Mouse (Mus musculus): ENCODE measurements around the gene Lhx9. TPM values are rescaled to one million over a fixed set of nuclear protein-coding genes. Genes with fewer than 3 reads are reported as not detected.

Gene Lhx9
- not detected for total RNA-seq (2021)
- long read RNA-seq, experiment 1, result 0 reads
- long read RNA-seq, experiment 2, result 0 reads

DNA sequence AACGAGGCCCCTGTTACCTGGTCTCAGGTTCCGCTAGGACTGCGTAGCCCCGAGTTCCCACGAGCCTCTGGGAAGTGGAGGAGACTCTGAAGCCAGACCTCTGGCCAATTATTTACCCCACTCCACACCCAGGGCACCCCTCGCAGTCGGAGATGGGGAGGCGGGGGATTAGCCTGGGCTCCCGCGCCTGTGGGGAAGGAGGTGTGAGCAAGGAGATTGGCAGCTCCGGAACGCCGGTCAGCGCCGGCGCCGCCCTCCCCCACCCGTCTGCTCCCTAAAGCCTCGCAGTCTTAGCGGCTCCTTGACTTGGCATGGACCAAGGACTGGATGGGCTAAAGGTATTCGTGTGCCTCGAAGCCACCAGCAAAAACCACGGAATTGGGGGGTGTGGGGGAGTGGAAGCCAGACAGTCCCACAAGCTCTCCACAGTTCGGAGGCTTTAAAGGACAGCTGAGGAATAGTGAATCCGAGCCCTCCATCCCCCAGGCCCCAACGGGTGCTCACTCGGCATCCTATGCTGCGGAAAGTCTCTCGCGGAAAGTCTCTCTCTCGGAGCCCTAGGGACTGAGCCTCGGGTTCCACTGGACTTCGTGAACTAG lies at the start of gene Lhx9:
Lhx9 (minus strand) TSS at position 67 of the 599 bp plus-strand sequence.
- DNase-seq, result peak in 1 of 2 experiments; percentile 46

DNA sequence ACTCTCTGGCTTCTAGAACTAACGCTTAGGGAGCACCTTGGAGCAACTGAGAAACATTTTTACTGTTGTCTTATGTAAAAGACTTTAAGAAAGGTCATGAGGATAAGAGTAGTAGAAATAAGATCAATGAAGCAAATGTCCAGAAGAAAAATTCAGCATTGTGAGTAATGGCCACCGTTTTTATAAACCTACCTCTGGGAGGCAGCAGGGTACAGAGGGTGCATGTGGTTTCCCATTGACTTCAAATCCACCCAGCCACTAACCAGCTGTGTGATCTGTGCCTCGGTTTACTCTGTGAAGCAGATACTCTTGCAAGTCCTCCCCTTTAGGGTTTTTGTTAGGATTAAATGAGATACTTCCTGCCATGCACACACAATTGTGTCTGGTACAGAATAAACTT lies 47.7 kb upstream of the Lhx9 start:
- peak in 1 of 2 experiments; percentile 18 for DNase-seq

DNA sequence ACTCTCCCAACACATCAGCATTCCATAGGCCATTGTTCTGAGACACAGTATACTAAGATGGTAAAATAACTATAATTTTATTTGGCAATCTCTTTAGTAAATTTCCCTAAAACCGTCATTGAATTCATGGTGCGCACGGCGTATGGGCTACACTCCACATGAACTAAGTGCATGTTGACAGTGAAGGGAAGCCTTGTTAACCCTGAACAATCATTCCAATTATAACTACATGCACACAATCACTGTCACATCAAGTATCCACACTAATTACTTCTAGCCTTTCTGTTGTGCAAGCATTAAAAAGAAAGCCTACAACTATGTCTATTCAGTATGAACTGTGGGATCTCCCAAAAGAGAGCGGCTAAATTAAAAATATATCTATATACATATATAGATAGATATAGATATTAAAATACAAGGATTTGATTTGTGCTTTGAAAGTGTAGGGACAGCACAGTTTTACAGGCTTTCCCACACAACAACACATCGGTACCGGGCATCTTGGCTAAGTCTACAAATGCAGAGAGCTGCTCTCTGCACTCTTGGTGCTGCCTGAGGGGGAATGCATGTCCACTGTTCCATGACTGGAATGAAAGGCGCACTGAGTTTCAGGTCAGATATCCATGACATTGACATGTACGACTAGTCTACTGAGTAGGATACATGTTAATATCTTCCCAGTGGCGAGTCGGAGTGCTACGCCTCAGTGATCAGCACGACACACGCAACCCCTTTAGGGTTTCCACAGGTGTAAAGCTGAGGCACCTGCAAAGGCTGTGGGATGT lies 29.3 kb upstream of the Lhx9 start:
- no peak for DNase-seq

DNA sequence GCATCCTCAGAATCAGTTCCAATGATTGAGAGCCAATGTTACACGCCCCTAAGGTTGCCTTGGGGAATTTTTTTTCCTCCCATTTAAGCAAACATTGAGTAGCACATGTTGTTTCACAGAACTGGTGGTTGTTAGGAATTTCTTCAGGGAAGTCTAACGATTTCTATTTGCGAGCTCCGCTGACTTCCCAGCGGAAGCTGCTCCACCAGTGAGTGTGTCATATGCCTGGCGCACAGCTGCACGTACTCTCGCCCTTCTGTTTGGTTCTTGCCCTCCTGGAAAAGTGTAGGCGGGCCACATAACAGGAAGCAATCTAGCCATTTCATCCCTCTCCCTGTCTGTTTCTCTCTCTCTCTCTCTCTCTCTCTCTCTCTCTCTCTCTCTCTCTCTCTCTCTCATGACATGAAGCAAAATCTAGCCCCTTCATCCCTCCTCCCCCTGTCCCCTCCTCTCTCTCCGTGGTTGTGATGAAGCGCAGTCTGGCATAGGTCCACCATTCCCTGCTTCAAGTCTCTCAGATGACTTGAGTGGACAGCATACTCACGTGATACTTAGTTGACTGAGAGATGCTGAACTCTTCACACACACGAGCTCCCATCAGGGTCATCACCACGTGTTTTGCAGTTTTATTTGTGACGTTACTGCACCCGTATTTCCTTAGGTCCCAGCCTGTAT lies 28.1 kb upstream of the Lhx9 start:
- DNase-seq, result peak in 1 of 2 experiments; percentile 8

DNA sequence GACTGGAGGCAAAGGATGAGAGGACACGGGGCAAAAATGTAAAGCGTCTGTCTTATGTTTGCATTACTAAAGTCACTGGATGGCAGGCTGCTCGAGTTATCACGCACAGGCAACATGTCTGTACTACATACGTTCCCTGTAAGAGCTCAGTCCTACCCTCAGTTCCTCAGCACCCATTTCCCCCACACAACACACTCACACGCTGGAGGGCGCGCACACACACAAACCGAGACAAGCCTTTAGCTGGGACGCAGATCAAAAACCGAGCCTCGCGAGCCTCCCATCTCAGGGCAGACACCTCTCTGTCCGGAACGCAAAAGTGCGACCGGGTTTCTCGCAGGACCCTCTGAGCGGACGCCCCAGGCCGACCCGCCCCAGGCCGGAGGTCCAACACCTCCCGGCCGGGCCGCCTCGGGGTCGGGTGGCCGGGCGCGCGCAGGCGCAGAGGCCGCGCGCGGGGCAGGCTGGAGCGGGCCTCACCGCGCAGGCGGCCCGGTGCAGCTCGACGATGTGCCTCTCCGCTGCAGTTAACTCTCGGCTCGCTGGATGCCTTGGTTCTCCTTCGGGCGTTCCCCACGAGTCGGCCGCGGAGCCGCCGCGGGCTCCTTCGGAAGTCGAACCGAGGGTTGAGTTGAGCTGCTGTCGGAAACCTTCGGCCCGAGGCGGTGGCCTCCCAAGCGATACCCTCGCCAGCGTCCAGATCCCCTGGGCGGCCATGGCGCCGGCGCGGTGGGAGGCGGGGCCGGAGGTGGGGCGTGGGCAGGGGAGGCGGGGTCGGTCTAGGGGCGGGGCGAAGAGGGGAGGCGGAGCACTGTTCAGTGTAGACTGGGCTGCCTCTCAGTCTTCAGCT lies 7.9 kb upstream of the Lhx9 start, which contains the start of gene 2310009B15Rik:
2310009B15Rik (minus strand) TSS at position 752 of the 850 bp plus-strand sequence.
- DNase-seq, result peak; percentile 88 to 90

DNA sequence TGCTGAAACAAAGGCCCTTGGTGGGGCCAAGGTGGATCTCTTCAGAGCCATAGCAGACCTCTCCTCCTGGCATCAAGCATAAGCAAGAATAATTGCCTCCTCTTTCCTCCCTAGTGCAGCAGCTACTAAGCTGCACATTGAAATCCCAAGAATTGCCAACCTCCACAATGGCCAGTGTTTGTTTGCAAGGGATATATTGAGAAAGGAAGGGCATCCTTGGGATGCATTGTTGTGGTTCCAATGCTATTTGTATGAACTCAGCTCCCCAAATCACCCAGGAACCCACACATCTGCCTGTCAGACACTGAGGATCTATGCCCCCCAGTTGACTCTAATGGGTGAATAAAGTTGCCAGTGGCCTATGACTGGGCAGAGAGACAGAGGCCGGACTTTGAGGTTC lies 2.4 kb upstream of the Lhx9 start:
- no peak for DNase-seq

DNA sequence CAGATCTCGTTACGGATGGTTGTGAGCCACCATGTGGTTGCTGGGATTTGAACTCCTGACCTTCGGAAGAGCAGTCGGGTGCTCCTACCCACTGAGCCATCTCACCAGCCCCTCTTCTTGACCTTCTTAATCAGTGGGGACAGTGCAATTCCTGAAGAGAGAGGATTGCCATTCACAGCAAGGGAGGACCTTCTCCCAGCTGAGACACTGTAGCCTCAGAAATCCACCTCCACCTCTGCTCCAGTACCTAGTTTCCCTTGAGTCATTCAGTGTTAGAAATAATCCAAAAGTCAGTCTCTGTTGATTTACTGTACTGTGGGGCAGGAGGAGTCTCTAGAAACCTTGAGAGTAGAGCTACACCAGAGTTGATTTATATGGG lies 1.8 kb upstream of the Lhx9 start:
- DNase-seq, result no peak

DNA sequence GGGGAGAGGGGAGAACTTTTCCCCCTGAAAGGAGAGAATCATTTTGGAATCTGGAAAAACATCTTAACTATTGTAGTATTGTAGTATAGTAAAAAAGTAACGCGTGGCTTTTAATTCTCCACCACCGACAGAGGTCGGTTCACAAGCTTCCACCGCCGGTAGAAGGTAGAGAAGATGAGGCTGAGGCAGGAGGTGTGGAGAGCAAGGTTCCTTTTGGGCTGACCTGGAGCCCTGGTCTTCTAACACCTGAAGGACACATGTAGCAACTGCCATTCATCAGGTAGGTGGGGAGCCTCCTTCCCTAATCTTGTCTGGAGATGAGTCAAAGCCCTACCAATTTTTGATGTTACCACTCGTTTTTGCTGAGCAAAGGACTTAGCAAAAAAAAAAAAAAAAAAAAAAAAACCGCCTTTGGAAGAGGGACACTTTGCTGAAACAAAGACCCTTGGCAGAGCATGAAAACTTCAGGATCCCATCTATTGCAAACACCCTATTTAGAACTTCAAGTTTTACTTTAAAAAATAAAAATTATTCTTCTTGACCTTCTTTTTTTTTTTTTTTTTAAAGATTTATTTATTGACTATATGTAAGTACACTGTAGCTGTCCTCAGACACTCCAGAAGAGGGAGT lies 1.3 kb upstream of the Lhx9 start:
- DNase-seq, result no peak

DNA sequence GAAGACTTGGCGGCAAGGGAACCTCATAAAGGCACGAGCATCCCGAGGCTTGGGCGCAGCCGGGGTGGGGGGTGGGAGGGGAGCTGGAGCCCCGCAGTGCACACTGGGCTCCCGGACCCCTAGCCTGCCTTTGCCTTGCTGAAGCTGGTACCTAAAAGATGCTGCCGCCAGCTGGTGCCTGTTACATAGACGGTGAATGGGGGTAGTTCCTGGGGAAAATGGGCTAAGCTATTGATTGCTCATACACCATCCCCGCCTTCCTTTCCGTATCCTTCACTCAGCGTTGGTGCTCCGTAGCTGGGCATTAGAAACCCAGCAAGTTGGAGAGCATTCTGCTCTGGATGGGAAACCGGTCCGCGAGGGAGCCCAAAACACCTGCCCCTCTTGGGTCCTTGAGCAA lies 351 bp downstream of the Lhx9 start:
- DNase-seq, result no peak

DNA sequence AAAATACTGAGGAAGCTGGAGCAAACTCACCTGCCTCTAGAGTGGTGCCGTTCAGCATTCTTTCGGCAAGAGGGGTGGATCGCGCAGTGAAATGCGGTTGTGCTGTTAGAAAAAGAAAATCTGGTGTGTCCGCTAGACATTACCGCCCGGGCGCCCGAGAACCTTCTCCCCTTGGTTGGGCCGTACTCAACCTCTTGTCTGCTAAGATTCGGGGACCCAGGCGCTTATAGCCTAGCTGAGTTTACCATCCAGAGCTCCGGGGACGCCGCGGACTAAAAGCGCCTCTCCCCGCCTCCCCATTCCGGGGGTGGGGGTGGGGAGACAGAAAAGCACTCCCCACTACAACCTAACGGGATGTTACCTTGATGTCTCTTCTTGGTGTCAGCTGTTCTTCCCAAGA lies 1.2 kb downstream of the Lhx9 start:
- no peak for DNase-seq

DNA sequence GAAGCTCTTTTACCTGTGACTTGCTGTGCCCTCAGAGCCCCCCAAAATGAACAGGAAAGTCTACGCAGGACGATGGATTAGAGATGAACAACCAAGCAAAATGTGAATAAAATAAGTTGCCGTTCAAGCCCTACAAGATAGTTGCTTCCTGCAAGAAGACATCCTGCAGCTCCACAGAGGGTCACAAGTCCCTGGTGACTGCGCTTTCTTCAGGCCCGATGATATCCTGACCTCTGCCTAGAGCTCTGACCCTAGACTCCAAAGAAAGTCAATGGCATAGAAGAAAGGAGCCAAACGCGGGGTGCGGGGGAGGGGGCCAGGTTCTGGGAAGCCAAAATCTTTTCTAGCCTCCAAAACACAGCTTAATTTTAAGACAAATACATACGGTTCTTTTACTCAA lies 1.8 kb downstream of the Lhx9 start:
- DNase-seq, result no peak

DNA sequence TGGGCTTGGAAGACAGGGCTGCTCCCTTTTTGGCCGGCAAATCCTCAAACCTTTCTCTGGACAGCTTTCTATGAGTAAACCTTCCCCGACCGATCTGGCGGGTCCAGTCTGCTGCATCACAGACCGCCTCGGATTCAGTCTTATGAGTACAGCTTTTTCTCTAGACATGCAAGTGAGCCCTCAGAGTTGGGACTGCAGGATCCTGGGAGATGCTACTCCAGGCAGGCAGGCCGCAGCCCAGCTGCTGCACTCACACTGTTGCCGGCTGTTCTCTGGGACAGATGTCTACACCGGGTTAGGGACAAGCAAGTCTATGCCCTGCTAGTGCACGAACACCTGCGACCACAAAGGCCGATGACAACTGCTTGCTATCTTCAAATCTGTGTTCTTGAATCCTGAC lies 2.2 kb downstream of the Lhx9 start:
- no peak for DNase-seq

DNA sequence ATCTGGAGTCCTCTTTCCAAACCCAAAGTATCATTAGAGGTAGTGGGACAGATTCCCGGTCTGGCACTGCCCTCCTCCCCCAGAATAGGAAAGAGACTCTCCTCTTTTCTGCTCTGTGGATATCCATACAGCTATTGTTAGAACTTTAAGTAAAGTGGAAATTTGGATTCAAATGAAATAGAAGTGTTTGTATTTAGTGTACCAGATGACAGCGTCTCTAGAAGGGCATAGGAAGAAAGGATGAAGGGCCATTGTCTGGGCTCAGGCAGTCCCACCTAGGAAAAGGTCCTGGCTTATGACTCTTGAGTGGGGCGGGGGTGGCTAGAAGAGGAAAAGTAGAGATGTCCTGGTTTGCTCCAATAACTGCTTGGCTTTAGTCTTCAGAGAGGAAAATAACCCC lies 2.9 kb downstream of the Lhx9 start:
- no peak for DNase-seq

DNA sequence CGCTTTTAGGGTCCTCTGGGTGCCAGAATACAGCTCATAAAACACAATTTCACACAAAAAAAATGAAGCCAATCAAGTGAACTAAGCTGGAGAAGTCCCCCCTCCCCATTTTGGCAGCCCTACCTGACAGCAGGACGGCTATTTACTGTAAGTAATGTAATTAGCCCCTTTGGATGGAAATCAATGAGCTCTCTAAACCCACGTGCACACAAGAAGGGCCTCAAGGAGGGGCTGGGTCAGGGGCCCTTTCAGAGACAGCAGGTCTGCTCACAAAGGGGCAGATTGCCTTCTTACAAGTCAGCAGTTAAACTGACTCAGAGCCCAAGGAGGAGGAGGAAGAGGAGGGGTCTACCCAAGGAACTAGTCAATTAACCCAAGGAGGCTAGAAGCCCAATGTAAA lies 4.2 kb downstream of the Lhx9 start:
- no peak for DNase-seq

DNA sequence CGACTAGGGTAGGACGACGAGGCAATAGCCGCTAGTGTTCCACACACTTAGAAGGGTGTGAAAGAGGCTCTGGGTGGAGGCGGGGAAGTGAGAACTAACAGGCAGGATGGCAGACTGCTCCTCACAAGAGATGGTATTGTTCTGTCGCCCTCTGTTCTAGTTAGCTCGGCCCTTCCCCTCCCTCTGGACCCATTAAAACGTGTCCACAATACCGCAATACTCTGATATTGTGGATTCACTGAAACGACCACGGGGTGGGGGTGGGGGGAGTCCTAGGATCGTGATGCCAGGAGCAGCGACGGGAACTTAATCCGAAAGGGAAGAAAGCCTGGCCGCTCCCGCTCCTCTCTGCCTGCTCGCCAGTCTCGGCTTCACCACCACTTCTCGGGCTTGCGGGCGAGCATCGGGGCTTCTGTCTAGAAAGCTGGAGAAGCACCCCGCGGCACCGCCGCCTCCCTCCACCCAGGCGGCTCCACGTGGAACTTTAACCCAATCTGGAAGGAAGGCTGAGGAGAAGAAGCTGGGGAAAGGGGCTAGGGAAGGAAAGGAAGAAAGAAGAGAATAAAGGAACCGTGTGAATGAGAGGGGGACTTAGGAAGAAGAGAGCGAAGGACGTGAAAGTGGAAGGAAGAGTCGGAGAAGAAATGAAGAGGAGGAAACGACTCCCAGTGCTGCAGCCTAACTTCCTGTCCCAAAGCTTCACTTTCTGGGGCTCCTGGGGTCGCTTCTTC lies 4.9 kb downstream of the Lhx9 start:
- DNase-seq, result peak in 1 of 2 experiments; percentile 45

DNA sequence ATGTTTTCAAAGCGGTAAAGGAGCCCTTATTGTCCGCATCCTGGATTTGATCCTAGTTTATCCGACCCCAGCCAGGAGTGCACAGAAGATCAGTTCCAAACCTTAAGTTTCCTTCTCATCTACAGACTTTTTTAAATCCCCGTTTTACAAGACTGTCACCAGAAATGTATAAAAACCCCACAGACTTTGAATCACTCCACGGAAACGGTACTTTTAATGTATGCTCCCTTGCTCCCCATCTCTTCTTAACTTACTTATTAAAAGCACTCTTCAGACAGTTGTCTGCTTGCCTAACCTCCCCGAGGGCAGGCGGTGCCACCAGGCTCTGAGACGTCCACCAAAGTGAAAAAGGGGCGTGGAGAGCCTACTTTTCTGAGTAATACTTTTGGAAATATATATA lies 5.6 kb downstream of the Lhx9 start:
- peak in 1 of 2 experiments; percentile 29 for DNase-seq

DNA sequence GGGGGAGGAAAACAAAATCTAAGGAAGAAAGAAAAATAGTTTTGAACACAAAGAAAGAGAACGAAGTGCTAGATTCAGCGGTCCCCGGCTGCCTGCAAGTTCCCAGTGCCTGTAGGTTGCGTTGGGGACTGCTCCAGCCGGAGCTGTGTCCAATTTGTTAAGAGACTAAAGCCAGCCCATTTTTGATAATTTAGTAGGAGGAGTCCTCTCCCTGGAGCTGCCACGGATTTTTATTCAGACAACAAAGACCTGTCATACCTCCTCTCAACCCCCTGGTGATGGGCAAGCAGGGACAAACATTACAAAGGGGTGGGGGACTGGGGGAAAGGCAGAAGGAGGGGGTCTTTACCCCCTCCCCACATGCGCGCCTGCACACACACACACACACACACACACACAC lies 6.1 kb downstream of the Lhx9 start:
- DNase-seq, result peak in 1 of 2 experiments; percentile 60

DNA sequence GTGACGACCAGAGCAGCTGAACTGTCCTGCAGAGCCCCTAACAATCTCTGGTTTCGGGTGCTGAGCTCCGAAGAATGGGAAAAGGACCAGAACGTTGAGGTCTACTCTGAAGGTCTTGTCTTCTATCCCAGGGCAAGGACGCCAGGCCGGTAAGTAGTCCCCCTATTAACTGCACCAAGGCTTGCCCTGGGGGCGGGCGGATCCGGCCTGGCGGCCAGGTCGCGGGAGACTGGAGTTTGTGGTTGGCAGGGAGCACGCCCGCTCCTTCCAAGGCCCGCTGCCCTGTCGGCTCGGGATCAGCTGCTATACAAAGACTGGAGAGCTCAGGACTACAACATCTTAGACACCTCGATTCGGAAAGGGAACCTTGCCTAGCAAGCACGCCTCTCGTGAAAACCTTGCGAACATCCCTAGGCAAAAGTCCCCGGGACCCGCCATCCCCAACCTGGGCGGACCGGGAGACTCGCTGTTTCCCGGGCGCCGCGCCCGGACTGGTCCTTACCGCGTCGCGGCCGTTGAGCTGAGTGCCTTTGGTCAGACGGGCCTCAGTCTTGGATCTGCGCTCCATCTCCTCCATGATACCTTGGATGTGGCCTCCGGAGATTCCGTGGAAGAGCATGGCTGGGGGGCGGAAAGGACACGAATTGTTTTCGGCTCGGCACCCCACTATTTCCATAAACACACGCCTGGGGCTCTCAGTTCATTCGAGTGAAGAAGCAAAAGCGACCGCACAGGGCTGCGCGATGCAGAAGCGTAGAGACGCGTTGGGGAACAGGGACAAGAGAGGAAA lies 6.9 kb downstream of the Lhx9 start:
- DNase-seq, result peak; percentile 31 to 75

DNA sequence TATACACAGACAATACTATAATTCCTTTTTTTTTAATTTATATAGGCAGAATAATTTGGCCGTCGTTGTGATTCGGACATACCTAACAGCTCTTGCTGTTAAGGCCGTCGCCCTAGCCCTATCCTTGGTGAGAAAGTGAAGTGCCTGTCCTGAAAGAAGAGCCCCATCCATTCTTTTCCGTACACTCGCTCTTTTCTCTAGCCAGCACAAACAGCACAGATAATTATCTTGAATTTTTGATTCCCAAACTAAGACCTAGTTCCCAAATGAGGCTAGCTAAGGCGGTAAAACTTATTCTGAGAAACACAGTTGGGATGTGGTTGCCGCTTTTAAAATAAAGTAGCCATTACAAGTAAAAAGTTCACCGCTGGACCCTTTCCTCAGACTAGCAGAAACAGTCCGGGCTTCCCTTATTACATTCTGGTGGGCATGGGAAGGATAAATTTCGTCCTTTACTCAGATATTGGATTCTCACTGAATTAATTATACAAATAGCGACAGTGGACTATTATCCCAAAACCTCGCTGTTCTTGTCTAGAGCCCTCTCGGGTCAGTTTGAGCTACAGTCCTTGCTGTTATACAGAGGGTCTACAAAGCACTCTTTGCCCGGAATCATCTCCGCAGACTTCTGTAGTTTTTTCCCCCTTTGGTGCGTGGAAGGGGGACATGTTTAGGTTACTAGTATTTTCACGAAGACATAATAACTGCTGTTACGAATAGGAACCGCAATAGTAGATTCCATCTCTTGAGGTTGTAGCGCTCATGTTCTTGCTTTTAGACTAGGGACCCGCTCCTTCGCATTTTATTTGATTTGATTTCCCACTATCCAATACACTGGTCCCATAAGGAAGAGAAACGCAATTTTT lies 7.7 kb downstream of the Lhx9 start:
- peak in 1 of 2 experiments; percentile 30 for DNase-seq

Data from heart, adult 18-20 months (tissue).